Mouse (Mus musculus) lung, adult 10 weeks (tissue): ENCODE data around the gene Olfr96. TPM values are rescaled to one million over a fixed set of nuclear protein-coding genes. Genes with fewer than 3 reads are reported as not detected.

Experiments used
- polyA plus RNA-seq: library from polyadenylated mRNA; stranded (reverse); fragments of 350-450 nt; fragmentation: Illumina TruSeq; extraction: RNeasy Lipid Tissue Mini Kit (QIAGEN cat#74804); gene quantifications from one replicate; pipeline ENCODE4 v1.2.3, GENCODE M21; 2014; ENCODE audit warnings: low read depth, low replicate concordance; ENCODE audit not compliant: insufficient read depth

Gene Olfr96
- polyA plus RNA-seq, result not detected

DNA sequence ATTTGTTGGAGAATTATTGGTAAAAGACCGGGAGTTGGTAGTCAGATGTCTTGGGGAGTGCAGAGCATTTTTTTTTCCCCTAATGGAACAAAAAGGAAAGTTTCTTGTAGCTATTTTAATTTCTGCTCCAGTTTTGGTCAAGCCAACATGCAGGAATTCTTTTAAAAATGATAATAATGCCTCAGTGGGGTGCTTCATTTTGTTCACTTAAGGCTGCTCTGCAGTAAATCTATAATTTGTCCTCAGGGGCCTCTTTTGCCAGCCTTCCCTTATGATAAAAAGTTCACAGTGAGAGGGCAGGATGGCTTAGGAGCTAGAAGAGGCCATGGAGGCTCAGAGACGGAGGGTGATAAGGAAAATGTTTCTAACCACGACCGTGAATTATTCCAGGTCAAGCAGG, at the start of gene Olfr96:
TSS of gene Olfr96 (plus strand) at position 301 of the 400 bp plus-strand sequence.

DNA sequence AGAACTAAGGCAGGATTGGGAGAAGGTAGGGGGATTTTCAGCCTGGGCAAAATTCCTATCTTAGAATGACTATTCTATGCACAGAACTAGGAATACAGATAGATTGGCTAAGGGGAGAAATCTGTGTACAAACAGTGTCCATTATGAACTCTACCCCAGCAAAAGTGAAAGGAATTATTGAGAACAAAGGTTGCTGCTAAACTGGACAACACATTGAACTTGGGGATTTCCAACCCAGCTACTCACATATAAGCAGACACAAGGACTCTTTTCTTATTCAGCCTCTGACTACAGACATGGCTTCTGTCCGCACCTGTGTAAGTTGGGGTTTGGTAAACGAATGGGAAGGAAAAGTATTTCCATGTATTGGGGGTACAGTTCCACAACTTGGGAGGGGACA, 26.3 kb upstream of the Olfr96 start, which contains the start of gene Ubd:
TSS of gene Ubd (plus strand) at position 237 of the 400 bp plus-strand sequence.

DNA sequence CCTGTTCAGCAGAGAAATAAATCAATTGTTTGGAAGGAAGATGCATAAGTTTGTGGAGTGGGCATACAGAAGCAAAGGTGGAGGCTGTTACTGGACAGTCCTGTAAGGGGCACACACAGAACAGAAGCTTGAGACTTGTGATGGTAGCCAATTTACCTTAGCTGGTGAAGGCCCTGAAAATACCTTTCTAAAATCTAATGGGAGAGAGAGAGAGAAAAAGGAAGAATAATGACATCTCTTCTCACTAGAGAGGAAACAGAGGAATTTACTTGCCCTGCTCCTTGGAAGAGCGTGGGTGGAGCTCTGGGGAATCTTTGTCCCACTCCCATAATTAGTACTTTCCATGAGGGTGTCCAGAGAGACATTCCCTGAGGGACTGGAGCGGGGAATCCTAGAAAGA, 19.1 kb upstream of the Olfr96 start, which contains the start of gene Olfr94:
TSS of gene Olfr94 (minus strand) at position 101 of the 400 bp plus-strand sequence.

DNA sequence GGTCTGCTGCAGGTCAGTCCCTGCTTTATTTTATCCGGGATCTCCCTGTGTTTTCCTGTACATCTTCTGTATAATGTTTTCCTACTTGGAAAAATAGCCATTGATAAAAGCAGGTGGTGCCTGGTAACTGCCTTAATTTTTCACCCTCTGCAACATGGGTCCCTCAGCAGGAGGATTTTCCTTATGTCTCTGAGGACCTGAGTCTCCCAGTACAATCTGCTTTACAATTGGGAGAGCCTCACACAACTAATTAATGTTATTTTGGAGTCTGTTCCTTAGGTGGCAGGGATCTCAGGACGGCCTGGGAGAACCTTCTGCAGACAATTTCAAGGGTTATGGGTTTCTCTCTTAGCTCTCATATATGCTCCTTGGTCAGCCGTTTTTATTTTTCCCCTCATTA, 6.9 kb upstream of the Olfr96 start, which contains the start of gene Olfr95:
TSS of gene Olfr95 (minus strand) at position 101 of the 400 bp plus-strand sequence.

DNA sequence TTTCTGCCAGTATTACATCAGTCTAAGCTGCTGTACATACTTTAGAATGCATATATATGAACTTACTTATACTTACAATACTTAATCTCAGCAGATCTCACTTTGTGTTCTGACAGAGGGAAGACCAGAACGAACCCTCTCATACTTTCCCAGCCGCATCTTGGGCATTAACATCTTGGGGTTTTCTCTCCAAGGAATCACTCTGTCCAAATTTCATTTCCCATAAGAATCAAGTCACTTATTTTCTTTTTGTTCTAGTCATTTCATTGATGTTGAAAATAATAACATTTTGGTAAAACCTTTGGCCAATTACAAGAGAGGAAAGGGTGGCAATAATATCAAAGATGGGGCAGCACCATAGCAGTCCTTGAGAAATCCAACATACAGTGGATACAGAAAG, 17.3 kb downstream of the Olfr96 start, which contains the start of gene Olfr97:
TSS of gene Olfr97 (minus strand) at position 101 of the 400 bp plus-strand sequence.

DNA sequence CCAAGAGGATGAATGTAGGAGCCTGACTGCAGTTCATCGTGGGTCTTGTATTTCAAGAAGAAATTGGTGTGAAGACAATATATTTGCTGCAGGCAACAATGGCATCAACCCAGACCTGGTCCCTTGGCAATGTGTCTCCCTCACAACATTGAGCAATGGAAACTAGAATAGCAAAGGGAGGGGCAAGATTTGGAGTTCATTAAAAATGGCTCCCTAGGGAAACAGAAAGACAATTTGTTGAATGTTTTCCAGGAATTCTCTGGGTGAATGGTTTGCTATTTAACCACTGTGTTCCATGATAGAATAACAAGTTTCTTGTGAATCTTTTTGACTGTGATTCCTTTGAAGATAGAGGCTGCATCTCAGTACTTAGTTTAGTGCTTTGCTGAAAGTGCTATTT, 43.7 kb downstream of the Olfr96 start, which contains the start of gene Olfr98:
TSS of gene Olfr98 (minus strand) at position 124 of the 400 bp plus-strand sequence.

DNA sequence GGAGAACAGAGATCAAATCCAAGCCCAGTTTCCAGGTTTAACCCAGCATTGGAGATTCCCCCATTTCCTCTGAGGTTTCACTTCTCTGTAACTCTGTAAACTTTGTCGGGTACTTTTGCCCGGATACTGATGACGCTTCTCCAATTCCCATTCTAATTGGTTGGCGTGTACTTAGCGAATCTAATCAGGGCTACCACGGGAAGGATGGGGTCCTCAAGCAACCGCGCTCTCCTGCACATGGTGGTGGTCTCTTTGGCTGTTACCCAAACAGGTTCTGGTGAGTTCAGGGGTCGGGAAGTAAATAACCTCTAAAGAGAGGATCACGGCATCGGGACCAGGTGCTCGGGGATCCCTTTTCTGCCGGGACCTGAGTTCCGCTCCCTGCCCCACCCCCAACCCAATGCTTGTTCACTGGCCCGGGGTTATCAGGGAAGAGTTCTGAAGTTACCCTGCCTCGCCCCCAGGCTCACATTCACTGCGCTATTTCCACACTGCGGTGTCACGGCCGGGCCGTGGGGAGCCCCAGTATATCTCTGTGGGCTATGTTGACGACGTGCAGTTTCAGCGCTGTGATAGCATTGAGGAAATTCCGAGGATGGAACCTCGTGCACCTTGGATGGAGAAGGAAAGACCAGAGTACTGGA, 50.2 kb downstream of the Olfr96 start, which contains the start of gene H2-M3:
TSS of gene H2-M3 (plus strand) at position 163 of the 644 bp plus-strand sequence.

Other genes with a start within 250 kb of the Olfr96 start
- gene 2410137M14Rik, start 238.9 kb upstream of the Olfr96 start, polyA plus RNA-seq, result not detected
- 0.42 TPM for gene H2-M5, start 230.6 kb upstream of the Olfr96 start, polyA plus RNA-seq
- 7.6 TPM for gene Zfp57, start 219.0 kb upstream of the Olfr96 start, polyA plus RNA-seq
- not detected for gene Mog, start 196.7 kb upstream of the Olfr96 start, polyA plus RNA-seq
- gene Gabbr1, start 174.2 kb upstream of the Olfr96 start, polyA plus RNA-seq, result 13.0 TPM
- gene Olfr90, start 131.6 kb upstream of the Olfr96 start, polyA plus RNA-seq, result not detected
- not detected for gene Olfr91, start 121.9 kb upstream of the Olfr96 start, polyA plus RNA-seq
- not detected for gene Olfr92, start 100.1 kb upstream of the Olfr96 start, polyA plus RNA-seq
- not detected for gene Olfr93, start 58.7 kb upstream of the Olfr96 start, polyA plus RNA-seq
- gene Ubd, start 26.3 kb upstream of the Olfr96 start, polyA plus RNA-seq, result 0.45 TPM
- not detected for gene Olfr94, start 19.2 kb upstream of the Olfr96 start, polyA plus RNA-seq
- gene Olfr95, start 7.0 kb upstream of the Olfr96 start, polyA plus RNA-seq, result not detected
- gene Olfr97, start 17.2 kb downstream of the Olfr96 start, polyA plus RNA-seq, result not detected
- gene Olfr98, start 43.6 kb downstream of the Olfr96 start, polyA plus RNA-seq, result not detected
- 21.8 TPM for gene H2-M3, start 50.1 kb downstream of the Olfr96 start, polyA plus RNA-seq
- not detected for gene Olfr99, start 63.3 kb downstream of the Olfr96 start, polyA plus RNA-seq
- gene Olfr101, start 84.2 kb downstream of the Olfr96 start, polyA plus RNA-seq, result not detected
- not detected for gene Olfr102, start 96.9 kb downstream of the Olfr96 start, polyA plus RNA-seq
- gene Olfr103, start 119.6 kb downstream of the Olfr96 start, polyA plus RNA-seq, result not detected
- not detected for gene Olfr104-ps, start 139.4 kb downstream of the Olfr96 start, polyA plus RNA-seq
- not detected for gene Olfr105-ps, start 158.9 kb downstream of the Olfr96 start, polyA plus RNA-seq
- not detected for gene Olfr106-ps, start 170.2 kb downstream of the Olfr96 start, polyA plus RNA-seq
- gene Olfr107, start 179.1 kb downstream of the Olfr96 start, polyA plus RNA-seq, result not detected
- gene Olfr108, start 225.3 kb downstream of the Olfr96 start, polyA plus RNA-seq, result not detected
- gene Olfr109, start 238.8 kb downstream of the Olfr96 start, polyA plus RNA-seq, result not detected